Mouse (Mus musculus) heart, postnatal 10 days (tissue): ENCODE data around the gene Ccdc151. TPM values are rescaled to one million over a fixed set of nuclear protein-coding genes. Genes with fewer than 3 reads are reported as not detected.

Source experiments
- DNase-seq, 2 experiments: peaks; one replicate each; pipeline ENCODE4 v3.0.0; 2021
- intact Hi-C: fragments of 180-260 bp; cut with DNase I; formaldehyde crosslinking; loops from one replicate; pipeline ENCODE4 v1.15.1; 2025
- total RNA-seq, 2 experiments: library from RNA; stranded (reverse); gene quantifications; 2 replicates each; pipeline ENCODE4 v1.2.3; 2021

Gene Ccdc151
- total RNA-seq, 2 experiments from 2014 or later = not detected

DNA sequence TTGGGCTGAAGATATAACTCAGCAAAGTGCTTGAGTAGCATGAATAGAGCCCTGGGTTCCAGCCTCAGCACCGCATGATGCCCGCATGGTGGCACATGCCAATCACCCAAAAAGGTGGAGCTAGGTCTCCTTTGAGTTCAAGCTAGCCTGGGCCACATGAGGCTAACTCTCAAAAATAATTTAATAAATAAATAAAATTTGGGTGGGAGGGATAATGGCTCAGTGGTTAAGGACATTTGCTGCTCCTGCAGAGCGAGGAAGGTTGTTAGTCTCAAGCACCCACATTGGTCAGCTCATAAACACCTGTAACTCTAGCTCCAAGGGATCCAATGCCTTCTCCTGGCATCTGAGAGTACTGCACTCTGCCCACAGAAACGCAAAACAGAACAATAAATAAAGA, 801 bp downstream of the Ccdc151 start:
- no peak for DNase-seq
- intact Hi-C loops = no loop called here

DNA sequence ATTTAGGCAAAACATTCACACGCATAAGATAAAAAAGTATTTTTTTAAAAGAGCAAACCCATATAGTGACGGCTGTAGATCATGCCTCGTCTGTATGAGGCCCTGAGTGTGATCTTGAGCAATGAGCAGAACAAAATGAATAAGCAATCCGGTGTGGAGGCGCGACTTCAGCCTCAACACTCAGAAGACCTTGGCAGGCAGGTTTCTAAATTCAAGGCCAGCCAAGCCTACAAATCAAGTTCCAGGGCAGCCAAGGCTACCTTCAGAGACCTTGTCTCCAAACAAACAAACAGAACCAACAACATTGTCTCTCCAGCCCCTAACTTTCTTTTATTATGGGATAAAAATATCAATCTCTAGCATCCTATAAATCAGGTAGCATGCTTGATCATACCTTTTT, 2.1 kb downstream of the Ccdc151 start:
- intact Hi-C loops = no loop called here
- DNase-seq = no peak

DNA sequence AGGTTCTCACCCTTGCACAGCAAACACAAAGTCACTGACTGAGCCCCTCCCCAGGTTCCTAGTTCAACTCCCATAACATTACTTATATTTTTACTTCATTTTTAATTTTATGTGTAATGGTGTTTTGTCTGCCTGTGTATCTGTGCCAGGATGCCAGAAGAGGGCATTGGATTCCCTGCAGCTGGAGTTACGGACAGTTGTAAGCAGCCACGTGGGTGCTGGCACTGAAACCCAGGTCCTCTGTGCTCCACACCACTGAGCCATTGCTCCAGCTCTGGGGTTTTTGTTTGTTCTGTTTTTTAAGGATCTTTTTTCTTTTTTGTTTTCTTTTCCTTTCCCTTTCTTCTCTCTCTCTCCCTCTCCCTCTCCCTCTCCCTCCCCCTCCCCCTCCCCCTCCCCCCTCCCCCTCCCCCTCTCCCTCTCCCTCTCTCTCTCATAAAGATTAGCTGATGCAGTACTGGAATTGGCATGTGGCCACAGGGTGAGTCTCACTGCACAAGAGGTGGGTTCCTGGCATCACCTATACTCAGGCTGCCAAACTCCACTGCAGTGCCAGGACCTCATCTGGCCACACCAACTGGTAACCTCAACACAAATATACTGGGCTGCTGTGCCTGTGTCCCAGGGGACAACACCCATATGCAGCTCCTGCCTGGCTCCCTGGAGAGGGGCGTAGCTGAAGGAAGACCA, 6.1 kb downstream of the Ccdc151 start:
- intact Hi-C loops = no loop called here
- no peak for DNase-seq

DNA sequence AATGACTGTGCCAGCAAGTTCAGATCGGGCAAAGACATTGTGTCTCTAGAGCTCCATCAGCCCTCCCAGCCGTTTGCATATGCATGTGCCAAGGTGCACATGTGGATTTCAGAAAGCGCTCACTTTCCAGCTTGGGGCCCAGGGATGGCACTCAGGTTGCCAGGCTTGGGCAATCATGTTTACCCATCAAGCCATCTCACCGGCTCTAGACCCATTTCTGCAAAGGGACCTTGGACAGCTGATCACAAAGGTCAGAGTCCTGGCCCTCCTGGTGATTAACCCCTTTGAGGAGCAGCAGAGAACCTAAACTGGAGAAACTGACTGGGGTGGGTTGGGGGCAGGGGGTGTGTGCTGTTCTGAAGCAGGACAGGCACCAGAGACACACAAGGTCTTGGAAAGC, 10.2 kb downstream of the Ccdc151 start:
- no peak for DNase-seq
- intact Hi-C loops = no loop called here

DNA sequence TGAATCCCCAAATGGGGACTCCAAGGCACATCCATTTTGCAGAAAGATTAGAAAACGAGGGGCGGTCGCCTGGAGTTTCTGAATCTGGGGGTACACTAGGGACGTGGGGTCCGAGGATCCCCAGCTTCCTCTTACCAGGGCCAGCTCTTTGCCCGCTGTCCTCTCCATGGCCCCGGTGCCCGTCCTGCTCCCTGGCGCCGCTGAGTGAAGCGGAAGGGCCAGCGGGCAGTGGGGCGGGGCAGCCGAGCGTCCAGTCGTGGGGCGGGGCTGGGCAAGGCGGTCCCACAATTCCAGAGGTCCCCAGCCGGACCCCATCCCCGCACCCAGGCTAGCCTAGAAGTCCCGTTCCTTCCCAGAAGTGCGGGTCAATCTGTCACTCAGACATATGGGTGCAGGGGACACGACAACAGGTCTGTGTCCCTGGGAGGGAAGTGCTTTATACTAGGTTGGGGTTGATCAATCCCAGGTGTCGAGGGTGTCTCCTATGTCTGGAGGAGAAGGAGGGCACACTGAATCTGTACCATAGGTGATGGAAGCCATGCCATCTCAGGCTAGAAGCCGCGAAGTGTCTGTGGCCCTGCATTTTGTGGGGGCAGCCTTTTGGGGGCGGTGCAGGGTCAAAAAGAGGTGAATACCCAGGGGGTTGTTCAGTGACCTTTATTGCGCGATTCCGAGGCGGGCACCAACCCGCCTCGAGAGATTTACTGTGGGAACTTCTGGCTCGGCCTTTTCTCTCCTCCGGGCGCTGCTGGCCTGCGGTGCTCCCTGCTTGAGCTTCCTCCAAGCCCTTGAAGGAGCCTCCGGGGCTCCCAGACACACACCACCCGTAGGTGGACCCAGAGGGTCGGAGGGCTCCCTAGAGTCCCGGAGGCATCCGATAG, 13.0 kb downstream of the Ccdc151 start, which contains the start of gene Rgl3:
Gene Rgl3 (minus strand): TSS at position 217 of the 881 bp plus-strand sequence.
- DNase-seq = peak; percentile 46 to 62
- intact Hi-C loops = no loop called here

DNA sequence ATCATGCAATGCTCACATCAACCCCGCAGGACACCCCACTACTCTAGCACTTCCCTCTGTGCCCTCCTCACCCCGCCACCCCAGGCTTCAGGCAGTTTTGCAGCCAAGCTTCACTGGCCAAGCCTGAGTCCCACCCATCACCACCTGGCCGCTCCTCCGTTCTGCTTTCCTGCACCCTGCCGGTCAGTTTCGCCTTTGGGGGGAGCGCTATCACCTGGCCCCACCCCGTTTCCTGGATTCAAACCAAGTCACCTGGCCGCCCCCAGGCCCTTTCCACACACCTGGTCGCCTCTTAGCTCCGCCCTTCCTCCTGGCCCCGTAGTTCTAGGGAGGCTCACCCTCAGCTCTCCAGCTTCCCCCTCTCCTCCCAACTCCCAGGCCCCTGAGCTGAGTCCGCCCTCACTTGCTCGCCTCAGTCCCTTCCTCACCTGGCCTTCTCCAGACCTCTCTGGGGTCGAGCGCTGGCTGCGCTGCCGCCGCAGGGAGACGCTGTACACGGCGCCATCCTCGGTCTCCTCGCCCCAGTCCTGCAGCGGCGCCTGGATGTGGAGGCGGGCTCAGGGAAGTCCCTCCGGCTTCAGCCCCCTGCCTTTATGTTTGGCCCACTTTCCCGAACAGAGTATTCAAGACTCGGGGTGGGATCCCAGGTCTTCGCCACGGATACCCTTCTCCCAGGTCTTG, 13.9 kb downstream of the Ccdc151 start:
- DNase-seq = no peak
- intact Hi-C loops = no loop called here

DNA sequence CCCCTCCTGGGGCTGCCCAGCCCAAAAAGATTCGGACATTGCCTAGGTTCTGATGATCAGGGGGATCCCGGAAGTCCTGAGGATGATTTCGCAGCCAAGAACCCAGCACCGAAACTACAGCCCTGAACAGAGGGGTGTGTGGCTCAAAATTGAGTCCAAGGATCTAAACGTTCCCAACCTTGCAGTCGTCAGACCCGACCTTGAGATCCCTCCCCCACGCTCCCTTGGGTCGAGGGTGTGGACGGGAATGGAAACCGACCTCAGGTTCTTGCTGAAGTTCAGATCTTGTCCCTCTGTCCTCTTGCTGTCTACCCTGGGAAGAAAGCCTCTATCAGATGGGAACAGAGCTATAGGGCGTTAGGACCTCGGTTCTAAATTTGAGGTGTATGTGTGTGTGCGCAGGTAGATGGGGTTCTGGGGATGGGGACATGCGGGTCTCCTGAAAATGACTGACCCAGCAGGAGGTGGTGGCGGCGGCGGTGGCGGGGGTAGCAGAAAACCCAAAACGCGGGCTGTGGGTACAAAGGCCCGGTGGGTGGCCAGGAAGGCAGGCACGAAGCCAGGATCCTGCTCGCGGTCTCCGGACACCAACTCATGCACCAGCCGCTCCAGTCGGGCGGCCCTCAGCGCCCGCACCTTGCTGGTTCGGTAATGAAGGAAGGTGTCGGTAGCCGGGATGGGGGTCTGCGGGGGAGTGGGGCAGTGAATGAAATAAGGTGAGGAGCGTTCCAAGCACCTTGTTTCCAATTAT, 14.7 kb downstream of the Ccdc151 start:
- no peak for DNase-seq
- intact Hi-C loops = no loop called here

DNA sequence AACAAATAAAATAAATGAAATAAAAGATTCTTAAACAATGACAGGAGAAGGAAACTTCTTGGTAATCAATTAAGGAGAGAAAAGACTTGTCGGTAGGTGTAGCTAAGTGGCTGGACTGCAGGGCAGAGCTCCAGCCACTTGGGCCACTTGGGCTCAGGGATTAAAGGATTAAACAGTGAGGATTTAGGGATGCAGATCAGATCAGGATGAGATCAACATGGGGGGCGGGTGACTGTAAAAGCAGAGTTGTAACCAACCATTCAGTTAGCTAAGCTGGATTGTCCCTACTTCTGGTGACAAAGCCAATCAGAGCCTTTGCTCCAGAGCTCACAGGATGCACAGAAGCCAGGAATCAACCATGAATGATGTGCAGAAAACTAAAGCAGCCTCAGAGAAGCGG, 18.5 kb downstream of the Ccdc151 start:
- intact Hi-C loops = no loop called here

DNA sequence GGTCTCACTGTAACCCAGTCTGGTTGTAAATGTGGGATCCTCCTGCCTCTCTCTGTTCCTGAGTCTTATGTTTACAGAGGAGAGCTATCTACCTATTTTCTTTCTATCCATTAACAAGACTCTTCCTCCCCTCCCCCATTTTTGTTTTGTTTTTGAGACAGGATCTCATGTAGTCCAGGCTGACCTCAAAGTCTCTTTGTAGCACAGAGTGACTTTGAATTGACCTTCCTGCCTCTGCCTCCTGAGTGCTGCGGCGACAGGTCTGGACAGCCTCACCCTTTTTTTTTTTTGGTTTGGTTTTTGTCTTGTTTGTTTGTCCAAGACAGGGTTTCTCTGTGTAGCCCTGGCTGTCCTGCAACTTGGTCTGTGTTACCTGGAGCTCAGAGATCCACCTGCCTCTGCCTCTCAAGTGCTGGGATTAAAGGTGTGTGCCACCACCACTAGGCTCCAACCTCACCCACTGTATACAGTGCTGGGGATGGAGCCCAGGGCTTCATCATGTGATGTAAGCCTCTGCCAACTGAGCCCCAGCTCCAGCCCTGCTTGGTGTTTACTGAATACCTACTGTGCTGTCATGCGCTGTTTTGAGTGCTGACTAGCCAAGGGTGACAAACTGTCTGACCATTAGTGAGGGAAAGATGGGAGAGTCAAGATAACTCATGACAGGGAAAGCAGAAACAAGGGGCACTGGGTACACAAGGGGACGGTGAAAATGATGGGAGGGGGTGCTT, 23.9 kb downstream of the Ccdc151 start:
- no peak for DNase-seq

More for the DNA sequence above, 18.5 kb downstream of the Ccdc151 start:
- no peak for DNase-seq

DNA sequence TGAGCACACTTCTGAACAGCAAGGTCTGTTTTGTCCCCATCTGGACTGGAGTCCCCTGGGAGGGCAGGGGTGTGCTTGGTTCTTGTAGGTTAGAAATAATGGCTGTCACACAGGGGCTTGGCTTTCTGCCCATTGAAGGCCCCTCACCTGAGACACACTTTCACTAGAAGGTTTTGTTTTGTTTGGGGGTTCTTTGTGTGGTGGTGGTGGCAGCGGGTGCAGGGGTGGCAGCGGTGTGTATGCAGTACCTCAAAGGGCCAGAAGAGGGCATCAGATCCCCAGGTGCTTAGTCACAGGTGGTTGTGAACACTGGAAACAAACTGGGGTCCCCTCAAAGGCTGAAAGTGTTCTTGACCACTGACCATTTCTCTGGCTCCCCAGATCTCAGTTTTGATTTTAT, 24.5 kb downstream of the Ccdc151 start:
- DNase-seq = peak in 1 of 2 experiments; percentile 42
- intact Hi-C loops = loop anchor here (5.0 kb wide), 2 partner anchors 74 to 179 kb away; partner anchors contain the start of genes Elavl3 and Pigyl

More for the DNA sequence above, 23.9 kb downstream of the Ccdc151 start:
- intact Hi-C loops = loop anchor here (5.0 kb wide), 2 partner anchors 74 to 179 kb away; partner anchors contain the start of genes Elavl3 and Pigyl

DNA sequence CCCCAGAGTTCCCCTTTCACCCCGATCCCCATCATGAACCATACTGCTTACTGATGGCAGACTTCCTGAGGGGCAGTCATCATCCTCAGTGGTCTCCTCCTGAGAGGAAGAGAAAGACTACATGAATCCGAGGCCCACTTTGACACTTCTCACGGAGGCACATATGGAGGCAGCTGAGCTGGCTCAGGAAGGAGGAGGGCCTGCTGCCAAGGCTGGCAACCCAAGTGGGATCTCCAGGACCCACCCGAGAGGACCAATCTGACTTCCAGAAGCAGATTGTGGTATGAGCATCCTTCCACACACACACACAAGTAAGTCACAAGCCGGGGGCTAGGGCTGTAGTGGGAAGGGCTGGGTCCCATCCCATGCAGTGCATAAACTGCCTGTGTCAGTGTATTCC, 25.1 kb downstream of the Ccdc151 start:
- intact Hi-C loops = loop anchor here (5.0 kb wide), 2 partner anchors 75 to 180 kb away; partner anchors contain the start of genes Elavl3 and Pigyl

DNA sequence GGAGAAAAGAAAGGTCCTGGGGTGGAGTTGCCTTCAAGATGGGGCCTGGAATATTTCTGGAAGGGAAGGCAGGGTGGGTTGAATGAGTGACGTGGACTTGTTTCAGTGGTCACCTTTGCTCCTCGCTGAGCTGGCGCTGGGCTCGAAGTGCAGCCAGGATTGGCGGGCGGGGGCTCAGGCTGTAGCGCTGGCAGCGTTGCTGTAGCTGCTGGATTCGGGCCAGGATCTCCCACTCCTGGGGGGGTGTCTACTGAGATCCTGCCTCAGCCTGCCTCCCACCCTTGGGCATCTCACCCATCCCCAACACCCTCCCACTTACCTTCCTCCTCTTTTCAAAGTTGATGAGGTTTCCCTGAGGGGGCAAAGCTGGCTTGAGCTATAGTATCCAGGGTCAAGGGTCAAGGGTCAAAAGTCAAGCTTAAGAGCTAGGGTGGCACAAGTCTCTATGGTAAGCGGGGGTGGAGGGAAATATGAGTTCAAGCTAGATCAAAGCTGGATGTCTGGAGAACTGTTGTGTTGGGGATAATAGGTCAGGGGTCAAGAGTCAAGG, 25.7 kb downstream of the Ccdc151 start:
- no peak for DNase-seq
- intact Hi-C loops = loop anchor here (5.0 kb wide), 2 partner anchors 76 to 181 kb away; partner anchors contain the start of genes Elavl3 and Pigyl

More for the DNA sequence above, 25.1 kb downstream of the Ccdc151 start:
- DNase-seq = no peak

DNA sequence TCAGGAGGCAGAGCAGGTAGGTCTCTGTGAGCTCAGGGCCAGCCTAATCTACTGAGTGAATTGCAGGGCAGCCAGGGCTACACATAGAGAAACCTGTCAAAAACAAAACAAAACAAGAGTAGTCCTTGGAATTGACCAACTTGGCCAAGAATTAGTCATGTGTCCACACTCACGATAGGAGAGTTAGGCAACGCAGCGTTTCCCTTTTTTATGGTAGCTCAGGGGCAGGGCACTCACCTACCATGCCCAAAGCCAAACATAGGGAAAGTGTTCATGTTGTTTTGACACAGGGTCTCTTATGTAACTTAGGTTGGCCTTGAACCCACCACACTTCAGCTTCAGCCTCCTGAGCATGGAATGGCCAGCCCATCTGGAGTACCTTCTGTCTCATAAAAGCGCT, 33.1 kb downstream of the Ccdc151 start:
- intact Hi-C loops = no loop called here
- no peak for DNase-seq

DNA sequence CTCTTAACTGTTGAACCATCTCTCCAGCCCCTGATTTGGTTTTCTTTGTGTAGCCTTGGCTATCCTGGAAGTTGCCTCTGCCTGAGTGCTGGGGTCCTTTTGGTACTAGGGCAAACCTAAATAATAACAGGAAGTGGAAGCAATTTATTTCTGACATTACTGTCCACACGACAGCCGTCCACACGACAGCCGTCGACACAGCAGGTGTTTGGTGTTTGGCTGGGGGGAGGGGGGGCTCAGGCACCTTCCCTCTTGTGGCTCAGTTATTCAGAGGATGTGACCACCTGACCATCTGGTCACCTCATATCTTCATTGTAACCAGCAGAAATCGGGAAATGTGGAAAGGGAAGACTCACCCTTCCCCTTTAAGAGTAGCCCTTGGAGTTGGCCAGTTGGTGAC, 33.6 kb downstream of the Ccdc151 start:
- no peak for DNase-seq
- intact Hi-C loops = no loop called here

DNA sequence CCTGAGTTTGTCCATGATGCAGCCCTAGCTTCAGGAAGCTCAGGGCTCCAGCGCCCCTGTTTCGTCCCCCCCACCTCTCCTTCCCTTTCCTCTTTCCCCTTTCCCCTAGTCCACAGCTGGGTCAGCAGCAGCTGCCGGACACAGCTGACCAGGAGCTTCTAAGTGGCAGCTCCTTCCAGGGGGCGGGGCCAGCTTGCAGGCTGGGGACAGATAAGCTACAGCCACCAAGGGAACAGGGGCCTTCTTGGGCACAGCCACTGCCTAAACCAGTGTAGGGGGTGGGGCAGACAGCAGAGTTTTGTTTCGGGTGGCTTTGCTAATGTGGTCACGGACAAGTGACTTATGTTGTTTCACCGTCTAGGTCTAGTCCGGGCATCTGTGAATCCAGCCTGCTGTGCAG, 39.0 kb downstream of the Ccdc151 start, which contains the start of gene Epor:
Gene Epor (minus strand): TSS at position 90 of the 400 bp plus-strand sequence.
- DNase-seq = peak; percentile 68 to 72
- intact Hi-C loops = no loop called here

DNA sequence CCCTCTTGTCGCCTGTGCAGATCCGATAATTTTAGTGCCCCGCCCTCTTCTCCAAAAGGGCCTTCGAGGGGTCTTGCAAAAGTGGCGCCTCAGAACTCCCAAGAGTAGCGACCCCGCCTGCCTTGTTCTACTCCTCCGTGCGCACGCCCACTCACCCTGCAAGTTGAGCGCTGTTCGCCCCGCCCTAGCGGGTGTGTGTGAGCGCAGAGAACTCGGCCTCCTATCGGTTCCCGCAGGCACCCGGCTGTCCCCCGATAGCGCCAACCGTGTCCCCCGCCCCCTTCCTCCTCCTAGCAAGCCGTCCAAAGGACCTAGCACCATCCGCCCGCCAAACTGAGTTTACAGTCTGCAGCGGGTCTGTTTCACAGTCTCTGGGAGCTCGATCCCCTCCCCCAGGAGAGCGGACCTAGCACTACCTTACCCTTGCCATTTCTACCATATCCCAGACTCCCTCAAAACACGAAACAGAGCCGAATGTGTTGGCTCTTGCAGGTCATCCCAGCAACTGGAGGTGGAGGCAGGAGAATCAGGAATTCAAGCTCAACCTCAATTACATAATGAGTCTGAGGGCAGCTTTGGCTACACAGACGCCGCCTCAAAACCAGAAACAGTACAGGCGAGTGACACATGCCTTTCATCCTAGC, 39.9 kb downstream of the Ccdc151 start:
- intact Hi-C loops = no loop called here

DNA sequence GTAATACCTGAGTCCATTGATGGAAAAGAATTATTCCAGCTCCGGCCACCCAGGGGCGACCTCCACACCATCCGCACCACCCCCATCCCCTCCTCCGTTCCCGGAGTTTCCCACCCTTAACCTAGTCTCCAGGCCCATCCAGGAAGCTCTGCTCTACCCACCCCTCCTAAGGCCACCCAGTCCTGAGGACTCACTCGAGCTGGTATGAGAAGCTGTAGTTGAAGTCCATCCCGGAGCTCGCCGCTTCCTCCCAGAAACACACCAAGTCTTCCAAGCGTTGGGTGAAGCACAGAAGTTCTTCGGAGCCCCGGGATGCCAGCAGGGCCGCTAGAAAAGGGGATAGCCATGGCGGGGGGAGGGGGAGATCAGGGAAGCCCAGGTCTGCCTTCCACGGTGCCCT, 40.4 kb downstream of the Ccdc151 start:
- peak in 1 of 2 experiments; percentile 30 for DNase-seq
- intact Hi-C loops = no loop called here

More for the DNA sequence above, 39.9 kb downstream of the Ccdc151 start:
- peak; percentile 72 to 76 for DNase-seq

DNA sequence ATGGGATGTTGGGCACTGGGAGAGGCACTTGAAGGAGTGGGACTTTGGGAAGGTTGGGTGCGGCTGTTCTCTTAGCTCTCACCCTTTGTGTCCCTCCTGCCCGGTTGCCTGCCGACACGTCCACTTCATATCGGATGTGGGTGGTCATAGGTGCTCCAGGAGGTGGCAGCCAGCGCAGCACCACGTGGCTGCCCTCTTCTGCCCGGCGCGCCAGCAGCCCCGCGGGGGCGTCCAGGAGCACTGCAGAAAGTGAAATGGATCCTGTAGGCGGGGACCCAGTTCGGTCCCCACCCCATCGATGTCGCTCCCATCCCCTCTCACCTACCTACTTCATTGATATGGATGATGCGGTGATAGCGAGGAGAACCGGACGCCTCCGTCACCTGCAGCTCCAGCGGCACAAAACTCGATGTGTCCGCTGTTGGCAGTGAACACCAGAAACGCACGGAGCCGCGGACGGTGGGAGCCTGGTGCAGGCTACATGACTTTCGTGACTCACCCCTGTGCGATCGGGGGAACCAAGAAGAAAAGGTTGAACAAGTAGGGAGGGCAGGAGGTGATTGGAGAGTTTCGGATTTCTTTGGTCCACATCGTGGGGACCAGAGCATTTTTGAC, 41.0 kb downstream of the Ccdc151 start:
- intact Hi-C loops = no loop called here
- no peak for DNase-seq
